Comparison of ENCODE assay signal across 11 mouse cellular contexts in genomic region chr14:26161156-26161555, GRCm38 (mm10). TPM values are rescaled to one million over a fixed set of nuclear protein-coding genes. Genes with fewer than 3 reads are reported as not detected.
"Had no signal": no experiment of that assay in that cellular context is flagged by ENCODE, and none has a peak within 500 bp of the region (broad histone marks: within the 10 kb centered on the region; RNA-seq: fewer than 3 reads in every experiment).

No protein-coding gene starts in this region.

RNA-seq across cellular contexts. Expression of gene Plac9b, which starts 21.1 kb away (rescaled TPM):
- polyA plus RNA-seq: inflammation-experienced regulatory T-cells, adult 6 months had no signal

RNA-seq across cellular contexts. Expression of gene Duxbl2, which starts 43.0 kb away (rescaled TPM):
- polyA plus RNA-seq: heart, embryonic 14.5 days; heart, embryonic 16.5 days; heart, postnatal 0 days; hindbrain, embryonic 10.5 days; hindbrain, embryonic 12.5 days; hindbrain, postnatal 0 days; inflammation-experienced regulatory T-cells, adult 6 months; intestine, postnatal 0 days; kidney, adult 2 months; kidney, embryonic 15.5 days; kidney, postnatal 0 days had no signal
